Mouse (Mus musculus): ENCODE measurements around the gene Incenp.

GRCm38 (mm10) chr19:9939841-9940240 is 40.5 kb upstream of the Incenp start:
- TF ChIP-seq EP300 (IDR thresholded peaks at IDR 0.05; ENCODE audit: low read depth) = no peak
- no peak for TF ChIP-seq CTCF (IDR thresholded peaks at IDR 0.05; ENCODE audit: low read depth)
